Mouse (Mus musculus) intestine, postnatal 0 days (tissue): ENCODE results near the gene Grm4. TPM values are rescaled to one million over a fixed set of nuclear protein-coding genes. Genes with fewer than 3 reads are reported as not detected.

Source experiments
- ATAC-seq: fragments of 200-750 bp; cut with Nextera tagmentation; 2 replicates; pipeline ENCODE4 v1.8.0; 2017; ENCODE audit warnings: mild to moderate bottlenecking, moderate TSS enrichment, moderate library complexity
- H3K27ac ChIP-seq: fragments of 300-500 bp; sonication (generic); 2 replicates; pipeline ENCODE4 v1.5.1; 2014; ENCODE audit warnings: mild to moderate bottlenecking, low read depth, low read length, moderate library complexity
- H3K27me3 ChIP-seq: fragments of 300-500 bp; sonication (generic); replicated peaks from 2 replicates; pipeline ENCODE4 v1.6.1; 2014; ENCODE audit warnings: low read length, mixed read lengths; ENCODE audit not compliant: control insufficient read depth, insufficient read depth
- H3K36me3 ChIP-seq: fragments of 300-500 bp; sonication (generic); 2 replicates; pipeline ENCODE4 v1.6.1; 2014; ENCODE audit warnings: mild to moderate bottlenecking, moderate library complexity; ENCODE audit not compliant: control insufficient read depth, insufficient read depth
- H3K4me1 ChIP-seq: fragments of 300-500 bp; sonication (generic); replicated peaks from 2 replicates; pipeline ENCODE4 v1.6.1; 2014; ENCODE audit warnings: antibody characterized with exemption, low read length, mixed read lengths; ENCODE audit not compliant: control insufficient read depth, insufficient read depth
- H3K4me2 ChIP-seq: fragments of 300-500 bp; sonication (generic); replicated peaks from 2 replicates; pipeline ENCODE4 v1.6.1; 2014; ENCODE audit warnings: low read depth, mild to moderate bottlenecking, moderate library complexity
- H3K4me3 ChIP-seq: fragments of 300-500 bp; sonication (generic); 2 replicates; pipeline ENCODE4 v1.5.1; 2014; ENCODE audit warnings: low read depth, low read length
- H3K9ac ChIP-seq: fragments of 300-500 bp; sonication (generic); 2 replicates; pipeline ENCODE4 v1.6.1; 2014; ENCODE audit warnings: mild to moderate bottlenecking, low read depth, low read length
- H3K9me3 ChIP-seq: fragments of 300-500 bp; sonication (generic); 2 replicates; pipeline ENCODE4 v1.6.1; 2016; ENCODE audit warnings: mixed run types; ENCODE audit not compliant: control insufficient read depth
- CTCF ChIP-seq: sonication (generic); IDR thresholded peaks from 2 replicates; pipeline ENCODE4 v1.5.1; 2016; ENCODE audit warnings: low read depth, mild to moderate bottlenecking, control low read depth, antibody characterized with exemption, moderate library complexity
- WGBS: fragments of 180-500 bp; shearing (Covaris S2); extraction: QIAGEN DNeasy Blood & Tissue Kit; methylation state at CpG from one replicate; pipeline ENCODE4 v1.1.7; 2014; 5-methylcytosine and 5-hydroxymethylcytosine counted together
- polyA plus RNA-seq: library from polyadenylated mRNA; unstranded; fragments of >200 nt; fragmentation: Nextera tagmentation; extraction: Ambion mirVana; gene quantifications from 2 replicates; pipeline ENCODE4 v1.2.1, GENCODE M21; 2015

Grm4 gene
- polyA plus RNA-seq = 0.47 TPM in 2 replicates

- Histone ChIP-seq H3K36me3 (no peaks in the 10 kb centered on the region), H3K4me3 (no peak within 1 kb of the TSS), H3K4me2 (0 out of 2 replicates have a peak within 1 kb of the TSS, but pooled peaks have one; percentile 24), H3K4me1 (no peaks in the 10 kb centered on the region), H3K27ac (no peak within 1 kb of the TSS), H3K9ac (no peak within 1 kb of the TSS), H3K27me3 (peaks cover 22% of the 10 kb centered on the region), H3K9me3 (no peaks in the 10 kb centered on the region)
- WGBS = 67% methylated on average over 5 of the region's 5 CpGs
- no peak for ATAC-seq
- no peak for TF ChIP-seq CTCF
Measured at GRCm38 (mm10) chr17:27521303-27521702, at the start of gene Grm4. Gene Grm4, minus strand, starts transcription at chr17:27521403.

GRCm38 (mm10) chr17:27568228-27568627 lies 47.0 kb upstream of the Grm4 start:
- 88% methylated on average over 5 of the region's 5 CpGs for WGBS
- no peaks in the 10 kb centered on the region for H3K9me3 ChIP-seq
- no peaks in the 10 kb centered on the region for H3K36me3 ChIP-seq
- no peak overlapping the region for H3K4me3 ChIP-seq
- TF ChIP-seq CTCF = no peak
- no peaks in the 10 kb centered on the region for H3K4me1 ChIP-seq
- no peak for ATAC-seq
- H3K4me2 ChIP-seq = no peak overlapping the region
- H3K27me3 ChIP-seq = no peaks in the 10 kb centered on the region
- H3K27ac ChIP-seq = no peak overlapping the region
- no peak overlapping the region for H3K9ac ChIP-seq

GRCm38 (mm10) chr17:27565942-27566267 lies 44.7 kb upstream of the Grm4 start:
- WGBS = under 1% methylated on average over 13 of the region's 13 CpGs
- peak overlapping the region; percentile 51 for H3K9ac ChIP-seq
- no peaks in the 10 kb centered on the region; the same call in 1 of the 2 replicates for H3K4me1 ChIP-seq
- no peak for ATAC-seq
- no peaks in the 10 kb centered on the region; the same call in 1 of the 2 replicates for H3K36me3 ChIP-seq
- H3K27ac ChIP-seq = no peak overlapping the region
- no peaks in the 10 kb centered on the region for H3K27me3 ChIP-seq
- H3K4me2 ChIP-seq = peak overlapping the region; percentile 83
- peak overlapping the region; percentile 65 for H3K4me3 ChIP-seq
- TF ChIP-seq CTCF = no peak
- no peaks in the 10 kb centered on the region for H3K9me3 ChIP-seq

- Histone ChIP-seq H3K4me2 (peak within 1 kb of the TSS; percentile 83), H3K9ac (peak within 1 kb of the TSS; percentile 51), H3K9me3 (no peaks in the 10 kb centered on the region), H3K4me1 (no peaks in the 10 kb centered on the region; the same call in 1 of the 2 replicates), H3K36me3 (no peaks in the 10 kb centered on the region; the same call in 1 of the 2 replicates), H3K4me3 (peak within 1 kb of the TSS; percentile 65), H3K27me3 (no peaks in the 10 kb centered on the region), H3K27ac (peak within 1 kb of the TSS; percentile 60)
- ATAC-seq = peak; percentile 93
- WGBS = under 1% methylated on average over 58 of the region's 58 CpGs
- peak; percentile 100 for TF ChIP-seq CTCF
Measured at GRCm38 (mm10) chr17:27565163-27565941, 44.1 kb upstream of the Grm4 start, which contains the start of gene AI413582. Gene AI413582, minus strand, starts transcription at chr17:27565756.

DNA sequence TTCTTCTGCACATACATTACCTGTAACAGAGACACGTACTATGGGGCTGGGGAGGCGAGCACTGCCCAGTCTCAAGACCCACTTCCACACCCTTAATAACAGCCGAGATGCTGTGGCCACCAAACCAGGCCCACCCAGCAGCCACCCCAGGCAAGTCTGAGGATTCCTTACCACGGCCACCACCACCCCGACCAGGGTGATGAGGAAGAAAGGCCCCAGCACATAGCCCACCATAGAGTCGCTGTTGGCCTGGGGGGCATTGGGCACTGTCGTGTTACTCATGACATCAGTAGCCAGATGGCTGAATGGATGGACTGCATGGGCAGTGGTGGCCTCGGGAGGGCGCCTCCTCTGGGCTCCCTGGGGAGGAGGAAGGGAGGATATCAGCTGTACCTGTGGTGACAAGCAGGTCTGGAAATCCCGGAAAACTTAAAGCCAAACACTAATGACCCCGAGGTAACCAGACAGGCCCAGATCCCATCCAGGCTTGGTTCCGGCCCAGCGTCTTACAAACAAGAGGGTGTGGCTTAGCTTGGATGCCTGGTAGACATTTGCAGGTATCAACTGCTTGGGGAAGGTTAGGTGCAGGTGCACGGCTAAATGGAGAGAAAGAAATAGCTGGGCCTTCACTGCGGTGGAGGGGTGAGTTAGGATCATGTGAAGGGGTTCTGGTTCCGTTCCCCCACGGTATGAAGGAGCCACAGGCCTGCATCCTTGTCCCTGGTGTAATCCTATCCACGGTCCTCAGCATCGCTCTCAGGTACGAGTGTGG lies 43.4 kb upstream of the Grm4 start:
- Histone ChIP-seq H3K4me2 (peak overlapping the region; percentile 83), H3K27me3 (no peaks in the 10 kb centered on the region), H3K9me3 (no peaks in the 10 kb centered on the region), H3K4me3 (peak overlapping the region; percentile 65), H3K27ac (peak overlapping the region; percentile 60; the same call in 1 of the 2 replicates), H3K9ac (peak overlapping the region; percentile 51), H3K36me3 (no peaks in the 10 kb centered on the region; the same call in 1 of the 2 replicates), H3K4me1 (no peaks in the 10 kb centered on the region; the same call in 1 of the 2 replicates)
- WGBS = 19% methylated on average over 20 of the region's 20 CpGs
- TF ChIP-seq CTCF = peak; percentile 68
- no peak for ATAC-seq

DNA sequence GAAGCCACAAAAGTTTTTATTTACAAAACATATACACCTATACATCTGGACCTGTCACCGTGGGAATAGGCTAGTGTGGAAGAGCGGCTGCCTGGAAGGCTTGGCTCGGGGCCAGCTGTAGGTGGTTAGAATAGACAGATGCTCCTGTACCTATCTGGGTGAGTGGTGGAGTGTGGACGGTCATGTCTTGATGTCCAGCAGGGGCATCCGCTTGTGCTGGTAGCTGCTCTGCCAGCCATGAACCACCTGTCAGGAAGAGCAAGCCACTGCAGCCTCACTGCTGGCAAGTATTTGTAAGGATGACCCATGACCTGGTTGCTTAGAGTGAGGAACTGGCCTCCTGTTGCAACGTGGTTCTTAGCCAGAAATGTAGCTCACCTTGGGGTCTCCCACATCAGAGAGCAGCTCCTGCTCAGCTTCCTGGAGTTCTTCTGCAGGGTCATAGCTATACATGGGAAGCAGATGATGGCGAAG lies 42.6 kb upstream of the Grm4 start:
- no peak overlapping the region for H3K4me3 ChIP-seq
- H3K9ac ChIP-seq = no peak overlapping the region
- no peak overlapping the region for H3K4me2 ChIP-seq
- no peaks in the 10 kb centered on the region; the same call in 1 of the 2 replicates for H3K4me1 ChIP-seq
- H3K9me3 ChIP-seq = no peaks in the 10 kb centered on the region
- no peak for ATAC-seq
- H3K36me3 ChIP-seq = no peaks in the 10 kb centered on the region; the same call in 1 of the 2 replicates
- WGBS = 54% methylated on average over 7 of the region's 7 CpGs
- no peak for TF ChIP-seq CTCF
- H3K27me3 ChIP-seq = no peaks in the 10 kb centered on the region
- H3K27ac ChIP-seq = no peak overlapping the region
